Mouse (Mus musculus) forelimb bud, embryonic 11.5 days (tissue): ENCODE data around the gene Gm11568.
"Not testable (repeated sequence)": the region's sequence is repeated elsewhere in the genome, so short reads cannot be mapped to it uniquely, and the experiment has no call there.

Experiments
- DNase-seq: peaks from one replicate; pipeline ENCODE4 v3.0.0-alpha.2; 2012; ENCODE audit warnings: low read depth, low spot score

The Gm11568 gene

GRCm38 (mm10) chr11:99857617-99858016 lies at the start of gene Gm11568:
Gene Gm11568 (plus strand): TSS chr11:99857917.
- no peak for DNase-seq

- not testable (repeated sequence) for DNase-seq
Measured at GRCm38 (mm10) chr11:99809792-99810191, 47.9 kb upstream of the Gm11568 start, which contains the start of gene Krtap4-13. Gene Krtap4-13 (minus strand): TSS chr11:99809892.

GRCm38 (mm10) chr11:99815566-99815965 lies 42.2 kb upstream of the Gm11568 start, which contains the start of gene Gm11564:
Gene Gm11564 (minus strand): TSS chr11:99815666.
- DNase-seq: not testable (repeated sequence)

DNA sequence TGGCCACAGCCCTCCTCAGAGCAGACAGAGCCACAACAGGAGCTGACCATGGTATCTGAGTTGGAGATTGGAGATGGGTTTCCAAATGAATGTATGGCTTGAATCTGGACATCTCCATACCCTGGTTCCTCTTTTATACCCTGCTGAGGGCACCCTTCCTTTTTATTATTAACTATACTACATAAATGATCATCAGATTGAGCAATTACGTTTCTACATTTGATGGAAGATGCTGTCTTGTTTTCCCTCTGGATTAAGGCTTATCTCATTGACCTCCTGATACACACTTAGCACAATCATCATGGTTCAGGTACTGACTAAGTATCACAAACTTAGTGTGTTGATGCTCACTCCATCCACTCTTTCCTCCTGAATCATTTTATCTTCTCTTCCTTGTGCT lies 19.8 kb upstream of the Gm11568 start, which contains the start of gene 2300003K06Rik:
TSS of gene 2300003K06Rik (minus strand) at position 101 of the 400 bp plus-strand sequence.
- no peak for DNase-seq

GRCm38 (mm10) chr11:99842185-99842584 lies 15.5 kb upstream of the Gm11568 start:
- DNase-seq: peak; percentile 11

DNA sequence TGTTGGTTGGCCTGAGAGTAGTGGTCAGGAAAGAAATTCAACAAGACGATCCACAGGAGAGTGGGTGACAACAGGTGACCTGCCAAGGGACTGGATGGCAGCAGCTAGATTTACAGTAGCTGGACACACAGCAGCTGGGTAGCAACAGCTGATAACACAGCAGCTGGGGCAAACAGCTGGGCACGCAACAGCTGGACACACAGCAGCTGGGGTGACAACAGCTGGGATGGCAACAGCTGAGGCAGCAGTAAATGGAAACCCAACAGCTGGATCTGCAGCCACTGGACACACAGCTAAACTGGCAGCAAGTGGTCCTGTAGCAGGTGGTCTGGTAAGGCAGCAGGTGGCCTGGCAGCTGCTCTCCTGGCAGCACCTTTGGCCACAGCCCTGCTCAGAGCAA lies 11.0 kb upstream of the Gm11568 start:
- DNase-seq: no peak

- no peak for DNase-seq
Measured at GRCm38 (mm10) chr11:99851508-99851907, 6.2 kb upstream of the Gm11568 start, which contains the start of gene Krtap4-16. Gene Krtap4-16 (minus strand): TSS chr11:99851608.

GRCm38 (mm10) chr11:99854121-99854520 lies 3.6 kb upstream of the Gm11568 start:
- no peak for DNase-seq

DNA sequence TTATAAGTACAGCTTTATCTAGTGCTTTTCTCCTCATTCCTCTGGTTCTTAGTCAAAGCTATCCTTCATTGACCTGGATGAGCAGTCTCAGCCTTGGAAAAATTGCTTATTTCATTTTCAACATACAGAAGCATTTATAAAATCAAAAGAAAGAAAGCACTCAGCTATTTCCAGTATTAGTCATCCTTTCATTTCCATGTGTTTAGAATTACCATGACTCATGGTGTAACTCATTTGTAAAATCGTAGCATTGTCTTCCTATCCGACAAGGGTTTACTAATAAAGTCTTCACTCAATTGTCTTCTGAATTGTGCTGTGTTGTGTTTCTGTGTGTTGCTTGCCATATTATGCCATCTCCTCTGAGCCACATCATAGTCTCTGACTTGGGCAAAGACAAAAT lies 1.0 kb downstream of the Gm11568 start:
- DNase-seq: no peak

- not testable (repeated sequence) for DNase-seq
Measured at GRCm38 (mm10) chr11:99864176-99864575, 6.5 kb downstream of the Gm11568 start, which contains the start of gene Gm11559. Gene Gm11559 (plus strand): TSS chr11:99864476.

DNA sequence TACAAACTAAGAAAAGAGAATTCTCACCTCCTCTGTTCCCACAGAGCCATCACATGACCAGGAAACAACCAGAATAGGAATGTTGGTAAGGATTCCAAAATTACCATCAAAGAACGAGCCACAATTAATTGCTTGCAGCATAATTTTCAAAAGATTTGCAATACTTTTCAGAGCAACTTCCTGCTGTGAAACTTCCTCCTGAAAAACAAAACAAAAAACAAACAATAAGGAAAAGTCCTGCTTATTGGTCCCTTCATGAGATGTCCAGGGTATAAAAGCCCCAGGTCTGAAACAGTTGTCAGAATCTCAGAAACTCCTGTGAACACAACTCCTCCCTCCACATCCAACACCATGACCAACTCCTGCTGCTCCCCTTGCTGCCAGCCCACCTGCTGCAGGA lies 15.4 kb downstream of the Gm11568 start, which contains the start of gene Krtap9-1:
TSS of gene Krtap9-1 (plus strand) at position 301 of the 400 bp plus-strand sequence.
- not testable (repeated sequence) for DNase-seq

GRCm38 (mm10) chr11:99878887-99879286 lies 21.2 kb downstream of the Gm11568 start, which contains the start of gene Gm11567:
Gene Gm11567 (plus strand): TSS chr11:99879187.
- not testable (repeated sequence) for DNase-seq

DNA sequence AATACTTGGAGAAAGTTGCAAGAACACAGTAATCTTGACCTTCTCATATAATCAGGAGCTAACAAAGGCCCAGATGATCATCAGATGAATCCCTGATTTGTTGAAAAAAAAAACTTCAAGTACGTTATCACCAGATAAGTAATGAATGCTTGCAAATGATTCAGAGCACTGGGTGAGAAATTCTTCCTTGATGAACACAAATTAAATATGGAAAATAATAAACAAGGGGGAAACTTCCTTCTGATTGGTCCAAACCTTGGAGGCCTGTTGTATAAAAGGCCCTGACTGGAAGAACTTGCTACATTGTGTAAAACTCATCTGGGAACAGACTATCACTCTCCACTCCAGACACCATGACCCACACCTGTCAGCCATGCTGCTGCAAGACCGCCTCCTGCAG lies 49.9 kb downstream of the Gm11568 start, which contains the start of gene Krtap31-1:
TSS of gene Krtap31-1 (plus strand) at position 301 of the 400 bp plus-strand sequence.
- DNase-seq: no peak
